Mouse (Mus musculus) bone marrow, adult 2 months (tissue): ENCODE data around the gene Frmd5. TPM values are rescaled to one million over a fixed set of nuclear protein-coding genes. Genes with fewer than 3 reads are reported as not detected.

Source experiments
- H3K27ac ChIP-seq: fragments of 200-500 bp; 2 replicates; pipeline ENCODE4 v1.5.1; 2012; ENCODE audit warnings: low read depth, mild to moderate bottlenecking, control low read depth, inconsistent platforms, low read length; ENCODE audit not compliant: control insufficient read depth, poor library complexity, insufficient read depth
- H3K4me1 ChIP-seq: fragments of 200-500 bp; 2 replicates; pipeline ENCODE4 v1.6.1; 2011; ENCODE audit warnings: low read length; ENCODE audit not compliant: control insufficient read depth, insufficient read depth
- H3K4me3 ChIP-seq: fragments of 200-500 bp; replicated peaks from 2 replicates; pipeline ENCODE3; 2011; ENCODE audit warnings: mild to moderate bottlenecking, low read depth, low read length, control low read depth; ENCODE audit not compliant: control insufficient read depth
- CTCF ChIP-seq: fragments of 200-500 bp; IDR thresholded peaks from 2 replicates; pipeline ENCODE4 v1.5.1; 2011; ENCODE audit warnings: low read length, control low read depth; ENCODE audit not compliant: control insufficient read depth, insufficient read depth
- POLR2A ChIP-seq: fragments of 200-500 bp; IDR thresholded peaks from 2 replicates; pipeline ENCODE4 v1.6.1; 2011; ENCODE audit warnings: low read depth, mild to moderate bottlenecking, control low read depth, low read length, borderline replicate concordance; ENCODE audit not compliant: control insufficient read depth
- WGBS: fragments of 180-500 bp; shearing (Covaris S2); methylation state at CpG from one replicate; pipeline ENCODE4 v1.1.7; 2018; 5-methylcytosine and 5-hydroxymethylcytosine counted together
- polyA plus RNA-seq: library from polyadenylated mRNA; stranded (reverse); fragments of >200 nt; gene quantifications from 2 replicates; pipeline ENCODE4 v1.2.4, GENCODE M21; 2011; ENCODE audit warnings: low replicate concordance; ENCODE audit not compliant: missing spikeins, insufficient read depth, insufficient read length

Gene Frmd5
- not detected in 2 replicates for polyA plus RNA-seq

- Histone ChIP-seq H3K27ac (no peak within 1 kb of the TSS; the same call in 1 of the 2 replicates), H3K4me1 (no peaks in the 10 kb centered on the region), H3K4me3 (peak within 1 kb of the TSS; percentile 37)
- no peak for TF ChIP-seq POLR2A
- TF ChIP-seq CTCF, result no peak
- WGBS, result under 1% methylated on average over 35 of the region's 35 CpGs
Observed at GRCm38 (mm10) chr2:121806959-121807653, at the start of gene Frmd5. TSS of gene Frmd5 (minus strand) at chr2:121807087.

- 80% methylated on average over 3 of the region's 3 CpGs for WGBS
- TF ChIP-seq POLR2A (no peak), CTCF (no peak)
Observed at GRCm38 (mm10) chr2:121853974-121854373, 47.1 kb upstream of the Frmd5 start.

GRCm38 (mm10) chr2:121852045-121852444 is 45.2 kb upstream of the Frmd5 start:
- Histone ChIP-seq H3K4me3 (no peak overlapping the region), H3K27ac (no peak overlapping the region), H3K4me1 (no peaks in the 10 kb centered on the region)
- WGBS, result 32% methylated on average over 2 of the region's 2 CpGs
- TF ChIP-seq POLR2A (no peak), CTCF (no peak)

More at GRCm38 (mm10) chr2:121853974-121854373, 47.1 kb upstream of the Frmd5 start:
- H3K4me1 ChIP-seq, result no peaks in the 10 kb centered on the region
- no peak overlapping the region for H3K27ac ChIP-seq
- no peak overlapping the region for H3K4me3 ChIP-seq

- TF ChIP-seq CTCF (no peak), POLR2A (no peak)
- 45% methylated on average over 8 of the region's 8 CpGs for WGBS
- H3K4me3 ChIP-seq, result no peak overlapping the region
Observed at GRCm38 (mm10) chr2:121846050-121846449, 39.2 kb upstream of the Frmd5 start.

GRCm38 (mm10) chr2:121842249-121842648 is 35.4 kb upstream of the Frmd5 start:
- Histone ChIP-seq H3K4me1 (no peaks in the 10 kb centered on the region), H3K4me3 (no peak overlapping the region), H3K27ac (no peak overlapping the region)
- 63% methylated on average over 3 of the region's 3 CpGs for WGBS
- TF ChIP-seq CTCF (no peak), POLR2A (no peak)

More at GRCm38 (mm10) chr2:121846050-121846449, 39.2 kb upstream of the Frmd5 start:
- H3K27ac ChIP-seq, result no peak overlapping the region
- H3K4me1 ChIP-seq, result no peaks in the 10 kb centered on the region

GRCm38 (mm10) chr2:121841453-121841852 is 34.6 kb upstream of the Frmd5 start:
- no peak overlapping the region for H3K27ac ChIP-seq
- no peaks in the 10 kb centered on the region for H3K4me1 ChIP-seq
- TF ChIP-seq POLR2A (no peak), CTCF (no peak)
- WGBS, result 91% methylated on average over 3 of the region's 3 CpGs
- H3K4me3 ChIP-seq, result no peak overlapping the region

GRCm38 (mm10) chr2:121834926-121835325 is 28.0 kb upstream of the Frmd5 start:
- 47% methylated on average over 3 of the region's 3 CpGs for WGBS
- Histone ChIP-seq H3K27ac (no peak overlapping the region), H3K4me1 (no peaks in the 10 kb centered on the region), H3K4me3 (no peak overlapping the region)
- no peak for TF ChIP-seq POLR2A
- no peak for TF ChIP-seq CTCF

GRCm38 (mm10) chr2:121832484-121832894 is 25.6 kb upstream of the Frmd5 start:
- TF ChIP-seq CTCF (peak; percentile 57), POLR2A (no peak)
- Histone ChIP-seq H3K27ac (no peak overlapping the region), H3K4me3 (no peak overlapping the region), H3K4me1 (no peaks in the 10 kb centered on the region)
- 9% methylated on average over 5 of the region's 5 CpGs for WGBS

GRCm38 (mm10) chr2:121828411-121828810 is 21.5 kb upstream of the Frmd5 start:
- WGBS, result 75% methylated on average over 3 of the region's 3 CpGs
- no peak overlapping the region for H3K27ac ChIP-seq
- TF ChIP-seq POLR2A (no peak), CTCF (no peak)
- no peak overlapping the region for H3K4me3 ChIP-seq
- H3K4me1 ChIP-seq, result no peaks in the 10 kb centered on the region

- Histone ChIP-seq H3K4me1 (no peaks in the 10 kb centered on the region), H3K4me3 (no peak overlapping the region), H3K27ac (no peak overlapping the region)
- 70% methylated on average over 2 of the region's 2 CpGs for WGBS
- no peak for TF ChIP-seq CTCF
- no peak for TF ChIP-seq POLR2A
Observed at GRCm38 (mm10) chr2:121826189-121826588, 19.3 kb upstream of the Frmd5 start.
